Mouse (Mus musculus) midbrain, embryonic 11.5 days (tissue): ENCODE results near the gene Ilk. TPM values are rescaled to one million over a fixed set of nuclear protein-coding genes. Genes with fewer than 3 reads are reported as not detected.
A peak's percentile ranks its signal among the peaks of the same experiment; 100 is the strongest.

Experiments
- ATAC-seq: fragments of 200-750 bp; cut with Nextera tagmentation; 2 replicates; pipeline ENCODE4 v1.8.0; 2017; ENCODE audit warnings: moderate TSS enrichment, moderate library complexity; ENCODE audit not compliant: low FRiP score
- DNase-seq: peaks from one replicate; pipeline ENCODE4 v3.0.0; 2015; ENCODE audit warnings: low spot score; ENCODE audit errors: missing footprints
- H3K27ac ChIP-seq: fragments of 300-500 bp; sonication (generic); 2 replicates; pipeline ENCODE4 v1.5.1; 2014; ENCODE audit warnings: low read depth, low read length
- H3K27me3 ChIP-seq: fragments of 300-500 bp; sonication (generic); 2 replicates; pipeline ENCODE4 v1.6.1; 2014; ENCODE audit warnings: mild to moderate bottlenecking, low read length, moderate library complexity, mixed read lengths; ENCODE audit not compliant: control insufficient read depth, insufficient read depth
- H3K36me3 ChIP-seq: fragments of 300-500 bp; sonication (generic); 2 replicates; pipeline ENCODE4 v1.6.1; 2014; ENCODE audit warnings: mild to moderate bottlenecking, low read length, moderate library complexity, mixed read lengths; ENCODE audit not compliant: control insufficient read depth, insufficient read depth
- H3K4me1 ChIP-seq: fragments of 300-500 bp; sonication (generic); 2 replicates; pipeline ENCODE4 v1.6.1; 2014; ENCODE audit warnings: low read length; ENCODE audit not compliant: control insufficient read depth, insufficient read depth
- H3K4me2 ChIP-seq: fragments of 300-500 bp; sonication (generic); 2 replicates; pipeline ENCODE4 v1.6.1; 2014; ENCODE audit warnings: mild to moderate bottlenecking, moderate library complexity
- H3K4me3 ChIP-seq: fragments of 300-500 bp; sonication (generic); 2 replicates; pipeline ENCODE4 v1.5.1; 2014; ENCODE audit warnings: low read depth, low read length
- H3K9ac ChIP-seq: fragments of 300-500 bp; sonication (generic); 2 replicates; pipeline ENCODE4 v1.6.1; 2014; ENCODE audit warnings: low read length
- H3K9me3 ChIP-seq: fragments of 300-500 bp; sonication (generic); 2 replicates; pipeline ENCODE4 v1.6.1; 2016; ENCODE audit warnings: low read length; ENCODE audit not compliant: control insufficient read depth
- WGBS: fragments of 180-500 bp; shearing (Covaris S2); extraction: QIAGEN DNeasy Blood & Tissue Kit; methylation state at CpG from one replicate; pipeline ENCODE4 v1.1.7; 2014; 5-methylcytosine and 5-hydroxymethylcytosine counted together
- polyA plus RNA-seq: library from polyadenylated mRNA; unstranded; fragments of >200 nt; fragmentation: Nextera tagmentation; extraction: Ambion mirVana; gene quantifications from 2 replicates; pipeline ENCODE4 v1.2.1, GENCODE M21; 2014

Ilk gene
- polyA plus RNA-seq, 1 experiment from 2014 or later, result 238 TPM

GRCm38 (mm10) chr7:105752716-105753115, 16.3 kb downstream of the Ilk start:
- DNase-seq (no peak), ATAC-seq (no peak; the same call in 1 of the 2 replicates)
- H3K36me3 ChIP-seq, result peaks cover 24% of the 10 kb centered on the region
- no peak overlapping the region for H3K4me3 ChIP-seq
- no peaks in the 10 kb centered on the region for H3K27me3 ChIP-seq
- H3K4me2 ChIP-seq, result no peak overlapping the region
- whole genome bisulfite sequencing, result 90% methylated on average over 2 of the region's 2 CpGs
- H3K4me1 ChIP-seq, result peaks cover 8% of the 10 kb centered on the region
- H3K9ac ChIP-seq, result no peak overlapping the region
- no peak overlapping the region for H3K27ac ChIP-seq
- no peaks in the 10 kb centered on the region for H3K9me3 ChIP-seq

GRCm38 (mm10) chr7:105753281-105753680, 16.9 kb downstream of the Ilk start:
- ATAC-seq (no peak), DNase-seq (no peak)
- H3K4me1 ChIP-seq, result peaks cover 8% of the 10 kb centered on the region
- no peaks in the 10 kb centered on the region for H3K9me3 ChIP-seq
- no peaks in the 10 kb centered on the region for H3K27me3 ChIP-seq
- no peak overlapping the region for H3K27ac ChIP-seq
- peaks cover 27% of the 10 kb centered on the region for H3K36me3 ChIP-seq
- H3K9ac ChIP-seq, result no peak overlapping the region
- no peak overlapping the region for H3K4me3 ChIP-seq
- WGBS, result 89% methylated on average over 10 of the region's 10 CpGs
- H3K4me2 ChIP-seq, result no peak overlapping the region

DNA sequence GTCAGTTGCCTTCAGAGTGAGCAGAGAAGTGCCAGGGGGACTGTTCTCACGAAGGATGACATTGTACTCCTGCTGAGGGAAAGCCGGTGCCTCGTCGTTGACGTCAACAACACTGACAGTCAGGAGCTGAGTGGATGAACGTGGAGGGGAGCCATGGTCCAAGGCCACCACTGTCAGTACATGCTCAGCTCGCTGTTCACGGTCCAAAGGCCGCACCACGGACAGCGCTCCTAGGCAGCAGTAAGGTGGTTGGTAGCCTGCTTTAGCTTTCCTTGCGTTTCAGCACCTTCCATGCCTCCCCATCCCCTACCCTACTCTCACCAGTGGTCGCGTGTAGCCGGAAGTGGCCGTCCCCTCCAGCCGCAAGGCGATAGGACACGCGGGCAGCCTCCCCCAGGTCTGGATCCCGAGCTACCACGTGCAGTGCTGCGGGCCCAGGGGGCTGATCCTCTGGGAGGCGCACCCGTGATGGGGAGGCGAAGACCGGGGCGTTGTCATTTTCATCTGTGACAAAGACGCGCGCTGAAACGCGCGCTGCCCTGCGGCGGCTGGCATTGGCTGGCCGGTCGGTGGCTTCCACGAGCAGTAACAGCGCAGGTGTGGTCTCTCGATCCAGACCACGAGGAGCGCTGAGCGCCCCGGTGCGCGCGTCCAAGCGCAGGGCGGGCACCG, 25.6 kb downstream of the Ilk start:
- DNase-seq, result no peak
- WGBS, result 16% methylated on average over 51 of the region's 51 CpGs
- Histone ChIP-seq H3K4me2 (no peak overlapping the region), H3K27me3 (peaks cover 32% of the 10 kb centered on the region), H3K36me3 (peaks cover 52% of the 10 kb centered on the region), H3K9me3 (no peaks in the 10 kb centered on the region), H3K9ac (no peak overlapping the region), H3K27ac (no peak overlapping the region), H3K4me3 (no peak overlapping the region), H3K4me1 (0 out of 2 replicates have a peak, but pooled peaks cover 4% of the 10 kb centered on the region)
- 0 out of 2 replicates have a peak, but pooled peaks have one; percentile 31 for ATAC-seq

DNA sequence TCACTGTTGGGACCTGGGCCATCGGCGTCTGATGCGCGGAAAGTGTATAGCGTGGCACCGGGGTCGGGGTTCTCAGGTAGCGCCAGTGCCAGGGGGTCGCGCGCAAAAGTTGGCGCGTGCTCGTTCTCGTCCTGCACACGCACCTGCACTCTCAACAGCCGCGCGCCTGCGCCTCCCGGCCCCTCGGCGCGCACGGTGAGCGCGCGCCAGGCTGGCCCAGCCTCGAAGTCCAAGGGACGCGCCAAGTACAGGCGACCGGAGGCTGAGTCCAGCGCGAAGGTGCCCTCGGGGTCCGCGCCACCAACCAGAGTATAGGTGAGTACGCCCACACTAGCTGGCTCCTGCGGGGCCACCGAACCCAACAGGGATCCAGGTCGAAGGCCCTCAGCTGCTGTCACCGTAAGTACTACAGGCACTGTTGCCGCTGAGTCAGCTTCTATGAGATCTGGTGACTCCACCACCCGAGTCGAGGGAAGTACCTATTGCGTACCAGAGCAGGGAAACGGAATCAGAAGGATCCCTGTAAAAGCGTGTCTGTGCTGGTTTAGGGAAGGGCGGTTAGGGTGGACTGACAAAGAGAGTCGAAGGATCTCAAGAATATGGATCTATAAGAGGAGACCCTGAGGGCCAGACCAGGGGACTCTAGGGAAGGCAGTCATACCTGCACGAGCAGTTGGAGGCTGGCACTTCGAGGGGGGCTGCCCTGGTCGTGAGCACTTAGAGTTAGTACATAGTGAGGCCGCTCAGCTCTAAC, 26.3 kb downstream of the Ilk start:
- WGBS, result 15% methylated on average over 55 of the region's 55 CpGs
- Histone ChIP-seq H3K9me3 (no peaks in the 10 kb centered on the region), H3K36me3 (peaks cover 50% of the 10 kb centered on the region), H3K9ac (no peak overlapping the region), H3K27me3 (peaks cover 32% of the 10 kb centered on the region), H3K4me1 (peaks cover 8% of the 10 kb centered on the region), H3K4me3 (no peak overlapping the region), H3K4me2 (no peak overlapping the region), H3K27ac (no peak overlapping the region)
- peak; percentile 93 for DNase-seq
- ATAC-seq, result peak; percentile 17; the same call in 1 of the 2 replicates

DNA sequence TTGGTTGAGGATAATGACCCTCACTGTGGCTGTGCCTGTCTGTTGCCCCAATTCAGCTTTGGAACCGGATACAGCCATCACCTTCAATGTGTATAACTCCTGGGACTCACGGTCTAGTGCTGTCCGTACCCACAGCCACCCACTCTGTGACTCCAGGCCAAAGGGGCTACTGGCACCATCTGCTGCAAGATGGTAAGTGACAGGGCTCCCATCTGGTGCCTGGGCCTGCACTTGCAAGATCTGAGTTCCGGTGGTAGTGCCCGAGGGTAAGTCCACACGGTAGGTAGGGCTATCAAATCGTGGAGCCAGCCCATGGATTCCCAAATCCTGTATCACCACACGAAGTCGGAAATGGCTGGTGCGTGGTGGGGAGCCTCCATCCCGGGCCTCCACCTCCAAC, 27.9 kb downstream of the Ilk start:
- no peak for ATAC-seq
- 93% methylated on average over 11 of the region's 11 CpGs for WGBS
- H3K36me3 ChIP-seq, result peaks cover 38% of the 10 kb centered on the region

DNA sequence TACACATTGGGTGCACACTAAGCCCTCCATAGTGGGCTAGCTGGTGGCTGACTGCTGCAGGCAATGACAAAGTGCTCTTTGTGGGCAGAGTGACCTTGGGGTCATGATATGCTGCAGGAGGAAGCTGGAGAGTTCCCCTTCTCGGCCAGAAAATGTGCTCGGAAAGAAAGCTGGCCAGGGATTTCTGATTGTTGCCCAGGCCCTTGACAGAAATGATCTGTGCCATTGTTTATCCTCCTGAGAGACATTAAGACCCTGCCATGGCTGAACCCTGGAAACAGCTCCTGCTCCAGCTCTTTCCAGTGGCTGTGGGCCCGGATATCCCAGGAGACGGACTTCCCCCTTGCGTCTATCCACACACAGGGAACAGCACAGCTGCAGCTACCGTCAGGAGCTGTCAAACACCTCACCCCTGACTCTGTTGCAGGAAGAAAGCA, 31.4 kb downstream of the Ilk start:
- no peak for DNase-seq
- H3K27ac ChIP-seq, result peak overlapping the region; percentile 52
- H3K4me1 ChIP-seq, result peaks cover 19% of the 10 kb centered on the region
- 18% methylated on average over 6 of the region's 6 CpGs for WGBS
- H3K4me3 ChIP-seq, result no peak overlapping the region
- peak overlapping the region; percentile 16; the same call in 1 of the 2 replicates for H3K4me2 ChIP-seq
- H3K36me3 ChIP-seq, result peaks cover 44% of the 10 kb centered on the region
- H3K9ac ChIP-seq, result 0 out of 2 replicates have a peak overlapping the region, but pooled peaks have one; percentile 0
- no peaks in the 10 kb centered on the region for H3K9me3 ChIP-seq
- H3K27me3 ChIP-seq, result peaks cover 20% of the 10 kb centered on the region
- ATAC-seq, result peak; percentile 81

More for the DNA sequence above, 27.9 kb downstream of the Ilk start:
- Histone ChIP-seq H3K4me1 (peaks cover 23% of the 10 kb centered on the region), H3K27me3 (peaks cover 32% of the 10 kb centered on the region), H3K9ac (no peak overlapping the region), H3K4me2 (no peak overlapping the region), H3K27ac (no peak overlapping the region), H3K9me3 (no peaks in the 10 kb centered on the region), H3K4me3 (no peak overlapping the region)
- no peak for DNase-seq

DNA sequence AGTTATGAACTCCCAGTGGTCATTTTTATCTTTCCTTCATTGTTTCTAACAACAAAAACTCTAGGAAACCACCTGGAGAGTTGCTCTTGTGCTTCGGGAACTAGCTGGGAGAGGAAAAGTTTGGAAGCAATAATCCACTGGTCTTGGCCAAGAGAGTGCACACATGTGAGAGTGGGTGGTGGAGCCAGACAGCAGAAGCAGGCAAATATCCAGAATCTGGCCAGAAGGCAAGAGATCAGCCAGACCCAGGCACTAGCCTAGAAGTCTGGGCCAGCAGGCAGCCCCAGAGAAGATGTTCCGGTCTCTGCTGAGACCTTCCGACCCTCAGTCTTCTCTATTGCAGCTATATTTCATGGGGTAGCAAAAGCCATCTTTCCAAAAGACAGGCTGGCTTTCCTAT, 33.6 kb downstream of the Ilk start:
- WGBS, result 94% methylated on average over 3 of the region's 3 CpGs
- H3K9me3 ChIP-seq, result no peaks in the 10 kb centered on the region
- no peak for DNase-seq
- H3K4me3 ChIP-seq, result no peak overlapping the region
- H3K36me3 ChIP-seq, result peaks cover 28% of the 10 kb centered on the region; the same call in 1 of the 2 replicates
- H3K4me2 ChIP-seq, result no peak overlapping the region
- no peak for ATAC-seq
- no peak overlapping the region for H3K27ac ChIP-seq
- peaks cover 21% of the 10 kb centered on the region for H3K4me1 ChIP-seq
- H3K27me3 ChIP-seq, result no peaks in the 10 kb centered on the region
- H3K9ac ChIP-seq, result no peak overlapping the region

DNA sequence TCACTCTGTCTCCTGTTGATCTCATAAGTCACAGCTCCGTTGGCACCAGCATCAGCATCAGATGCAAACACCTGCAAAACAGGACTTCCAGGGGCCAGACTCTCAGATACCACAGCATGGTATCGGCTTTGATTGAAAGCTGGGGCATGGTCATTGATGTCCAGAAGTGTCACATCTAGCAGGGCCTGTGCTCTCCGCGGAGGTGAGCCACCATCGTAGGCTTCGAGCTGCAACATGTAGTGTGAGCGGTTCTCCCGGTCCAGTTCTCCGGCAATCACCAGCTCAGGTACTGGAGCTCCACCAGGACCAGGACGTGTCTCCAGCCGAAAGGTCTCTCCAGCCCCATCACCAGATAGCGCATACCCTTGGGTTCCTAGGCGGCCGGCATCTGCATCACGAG, 35.9 kb downstream of the Ilk start:
- Histone ChIP-seq H3K9me3 (no peaks in the 10 kb centered on the region), H3K4me1 (peaks cover 24% of the 10 kb centered on the region), H3K27ac (no peak overlapping the region), H3K27me3 (no peaks in the 10 kb centered on the region), H3K9ac (no peak overlapping the region), H3K36me3 (peaks cover 21% of the 10 kb centered on the region; the same call in 1 of the 2 replicates), H3K4me2 (no peak overlapping the region), H3K4me3 (no peak overlapping the region)
- ATAC-seq (no peak), DNase-seq (no peak)
- 94% methylated on average over 15 of the region's 15 CpGs for WGBS

- no peak overlapping the region for H3K4me2 ChIP-seq
- H3K27me3 ChIP-seq, result no peaks in the 10 kb centered on the region
- DNase-seq (no peak), ATAC-seq (no peak)
- no peaks in the 10 kb centered on the region for H3K9me3 ChIP-seq
- H3K4me3 ChIP-seq, result no peak overlapping the region
- H3K36me3 ChIP-seq, result peaks cover 21% of the 10 kb centered on the region; the same call in 1 of the 2 replicates
- no peak overlapping the region for H3K9ac ChIP-seq
- WGBS, result 70% methylated on average over 5 of the region's 5 CpGs
- peaks cover 17% of the 10 kb centered on the region for H3K4me1 ChIP-seq
- H3K27ac ChIP-seq, result no peak overlapping the region
Measured at GRCm38 (mm10) chr7:105773041-105773440, 36.6 kb downstream of the Ilk start.
